8 mouse cellular contexts compared by ENCODE assay signal in the genomic region with DNA sequence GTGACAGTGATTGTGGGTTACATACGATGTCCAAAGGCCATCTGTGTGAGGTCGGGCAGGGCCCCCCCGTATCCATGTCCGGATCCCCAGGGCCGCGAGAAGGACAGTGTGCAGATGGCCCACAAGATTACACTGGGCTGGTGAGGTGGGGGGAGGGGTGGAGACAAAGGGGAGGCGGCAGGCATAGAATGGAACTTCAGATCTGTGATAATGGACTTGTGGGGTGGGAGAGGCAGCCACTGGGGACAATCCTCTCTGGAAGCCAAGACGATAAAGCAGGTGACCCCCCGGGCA.
DNase-seq lines count a peak whose midpoint lies in the region; ATAC-seq and TF ChIP-seq lines count a peak whose summit lies in the region.

No protein-coding gene starts in this region.

- no peak overlapping the region for H3K4me2 ChIP-seq in heart, postnatal 0 days (ENCODE audit: low read depth, low read length)
- H3K4me2 ChIP-seq in midbrain, embryonic 16.5 days (ENCODE audit: low read length), result peak overlapping the region; percentile 15

- no peak for DNase-seq in heart, postnatal 0 days (ENCODE audit: low spot score)
- no peak for DNase-seq in heart, adult 9 months (ENCODE audit: low spot score in 2 of 2)
- DNase-seq in cerebellum, postnatal 10 days, result peak; percentile 82 to 86
- DNase-seq in induced T-regulatory cell, adult 2 months (ENCODE audit: low read depth), result peak; percentile 38
- no peak for DNase-seq in frontal cortex, adult 2 months (ENCODE audit: extremely low spot score in 1 of 2, low spot score in 1 of 2)
- no peak for DNase-seq in gastrocnemius, postnatal 14 days
- DNase-seq in urinary bladder, adult 2 months (ENCODE audit: low spot score), result no peak

- WGBS in heart, postnatal 0 days, result 9% methylated on average over 9 of the region's 9 CpGs
- under 1% methylated on average over 9 of the region's 9 CpGs for WGBS in midbrain, embryonic 16.5 days

- H3K4me1 ChIP-seq in heart, postnatal 0 days (ENCODE audit: control insufficient read depth, insufficient read depth), result peaks cover 33% of the 10 kb centered on the region
- H3K4me1 ChIP-seq in midbrain, embryonic 16.5 days (ENCODE audit: control insufficient read depth, insufficient read depth, low read length), result peaks cover 25% of the 10 kb centered on the region

- no peak for TF ChIP-seq CTCF in heart, postnatal 0 days (IDR thresholded peaks at IDR 0.05; ENCODE audit: low read depth)

- 0 out of 2 replicates have a peak overlapping the region, but pooled peaks have one; percentile 23 for H3K9ac ChIP-seq in heart, postnatal 0 days (replicated peaks; ENCODE audit: low read depth, low read length)
- peak overlapping the region; percentile 49; the same call in 1 of the 2 replicates for H3K9ac ChIP-seq in midbrain, embryonic 16.5 days (ENCODE audit: low read depth, low read length)

- H3K36me3 ChIP-seq in heart, postnatal 0 days (replicated peaks; ENCODE audit: control insufficient read depth, insufficient read depth, low read length), result no peaks in the 10 kb centered on the region
- H3K36me3 ChIP-seq in midbrain, embryonic 16.5 days (ENCODE audit: control insufficient read depth, insufficient read depth, low read length), result no peaks in the 10 kb centered on the region

- H3K4me3 ChIP-seq in heart, postnatal 0 days (ENCODE audit: low read depth, low read length), result no peak overlapping the region
- H3K4me3 ChIP-seq in midbrain, embryonic 16.5 days (ENCODE audit: low read depth, low read length), result no peak overlapping the region

- H3K27ac ChIP-seq in heart, postnatal 0 days (ENCODE audit: low read depth), result no peak overlapping the region
- H3K27ac ChIP-seq in midbrain, embryonic 16.5 days (ENCODE audit: low read length), result peak overlapping the region; percentile 84

- H3K9me3 ChIP-seq in heart, postnatal 0 days (replicated peaks; ENCODE audit: control insufficient read depth, low read length), result no peaks in the 10 kb centered on the region
- no peaks in the 10 kb centered on the region for H3K9me3 ChIP-seq in midbrain, embryonic 16.5 days (replicated peaks; ENCODE audit: control insufficient read depth, low read length, poor library complexity, severe bottlenecking)

- no peak for TF ChIP-seq EP300 in heart, postnatal 0 days (IDR thresholded peaks at IDR 0.05; ENCODE audit: low read depth)

- no peaks in the 10 kb centered on the region; the same call in 1 of the 2 replicates for H3K27me3 ChIP-seq in heart, postnatal 0 days (ENCODE audit: control insufficient read depth, insufficient read depth, low read length)
- no peaks in the 10 kb centered on the region for H3K27me3 ChIP-seq in midbrain, embryonic 16.5 days (ENCODE audit: control insufficient read depth, insufficient read depth, low read depth, low read length)

- intact Hi-C loops in gastrocnemius, postnatal 14 days (cut with DNase I; ENCODE audit: low total_unique reads), result no loop called here

- no peak; the same call in 1 of the 2 replicates for ATAC-seq in heart, postnatal 0 days (ENCODE audit: insufficient read depth, low read depth)
- ATAC-seq in midbrain, embryonic 16.5 days, result peak; percentile 33; the same call in 1 of the 2 replicates

Comparison
In these comparisons a context has a peak if more than half of its experiments do, and no peak if none do; other contexts are left out.
1. DNase-seq: peak in cerebellum, postnatal 10 days (2 of 2) and induced T-regulatory cell, adult 2 months (single experiment); none in heart, postnatal 0 days (single experiment), heart, adult 9 months (0 of 2), frontal cortex, adult 2 months (0 of 2), gastrocnemius, postnatal 14 days (single experiment) and urinary bladder, adult 2 months (single experiment).